Mouse (Mus musculus) MEL (cell line): Measurements from ENCODE around the gene Ano6. TPM values are rescaled to one million over a fixed set of nuclear protein-coding genes. Genes with fewer than 3 reads are reported as not detected.
A peak's percentile ranks its signal among the peaks of the same experiment; 100 is the strongest.

ENCODE experiments used
- DNase-seq: peaks from one replicate; pipeline ENCODE4 v3.0.0; 2011; ENCODE audit warnings: low read depth, low spot score
- H3K27ac ChIP-seq: 2 replicates; pipeline ENCODE4 v1.5.1; 2012; ENCODE audit warnings: low read depth, mild to moderate bottlenecking, control low read depth, low read length, moderate library complexity; ENCODE audit not compliant: control insufficient read depth
- H3K27me3 ChIP-seq, 2 experiments: fragments of 150-350 bp in 1 of 2; sonication (generic) in 1 of 2; 2 replicates each; pipeline ENCODE4 v1.6.1; 2012; ENCODE audit warnings: low read length in 2 of 2, mild to moderate bottlenecking in 2 of 2, improper control_type of control experiment in 1 of 2, moderate library complexity in 1 of 2; ENCODE audit not compliant: insufficient read depth in 2 of 2, control insufficient read depth in 1 of 2
- H3K36me3 ChIP-seq, 2 experiments: 2 replicates each; pipeline ENCODE4 v1.6.1; 2012 to 2014; ENCODE audit warnings: low read length in 2 of 2, improper control_type of control experiment in 1 of 2, inconsistent platforms in 1 of 2, mild to moderate bottlenecking in 1 of 2; ENCODE audit not compliant: insufficient read depth in 2 of 2, control insufficient read depth in 1 of 2
- H3K4me1 ChIP-seq, 2 experiments: fragments of 150-350 bp in 1 of 2; sonication (generic) in 1 of 2; 2 replicates each; pipeline ENCODE4 v1.6.1; 2012; ENCODE audit warnings: low read length in 2 of 2, improper control_type of control experiment in 1 of 2, mild to moderate bottlenecking in 1 of 2; ENCODE audit not compliant: insufficient read depth in 2 of 2, control insufficient read depth in 1 of 2
- H3K4me3 ChIP-seq, 2 experiments: fragments of 150-350 bp in 1 of 2; sonication (generic) in 1 of 2; 2 replicates each; pipeline ENCODE4 v1.5.1; 2012; ENCODE audit warnings: low read depth in 2 of 2, low read length in 2 of 2, mild to moderate bottlenecking in 2 of 2, moderate library complexity in 2 of 2, control low read depth in 1 of 2, improper control_type of control experiment in 1 of 2; ENCODE audit not compliant: control insufficient read depth in 1 of 2, insufficient read depth in 1 of 2
- H3K79me2 ChIP-seq: 2 replicates; pipeline ENCODE4 v1.6.1; 2012; ENCODE audit warnings: mild to moderate bottlenecking, low read length, moderate library complexity; ENCODE audit not compliant: control insufficient read depth, poor library complexity, insufficient read depth
- H3K9ac ChIP-seq: 2 replicates; pipeline ENCODE4 v1.6.1; 2012; ENCODE audit warnings: low read depth, mild to moderate bottlenecking, control low read depth, low read length, moderate library complexity; ENCODE audit not compliant: control insufficient read depth, poor library complexity, severe bottlenecking
- H3K9me3 ChIP-seq: fragments of 150-350 bp; sonication (generic); replicated peaks from 2 replicates; pipeline ENCODE4 v1.6.1; 2012; ENCODE audit warnings: mild to moderate bottlenecking, low read length, improper control_type of control experiment, moderate library complexity; ENCODE audit not compliant: insufficient read depth
- BHLHE40 ChIP-seq: IDR thresholded peaks from 2 replicates; pipeline ENCODE4 v1.6.1; 2012; ENCODE audit warnings: low read depth, mild to moderate bottlenecking, inconsistent platforms, low read length, improper control_type of control experiment, borderline replicate concordance
- GABPA ChIP-seq: IDR thresholded peaks from 2 replicates; pipeline ENCODE4 v1.6.1; 2012; ENCODE audit warnings: low read depth, mild to moderate bottlenecking, inconsistent platforms, low read length, improper control_type of control experiment, moderate library complexity
- NELFE ChIP-seq: IDR thresholded peaks from 2 replicates; pipeline ENCODE4 v1.6.1; 2011; ENCODE audit warnings: low read depth, low read length, improper control_type of control experiment
- POLR2A ChIP-seq, 2 experiments: IDR thresholded peaks; 2 replicates each; pipeline ENCODE4 v1.6.1; 2011 to 2012; ENCODE audit warnings: low read length in 2 of 2, mild to moderate bottlenecking in 2 of 2, control low read depth in 1 of 2, improper control_type of control experiment in 1 of 2, low read depth in 1 of 2, moderate library complexity in 1 of 2; ENCODE audit not compliant: control insufficient read depth in 1 of 2, insufficient read depth in 1 of 2, poor library complexity in 1 of 2
- TAL1 ChIP-seq: IDR thresholded peaks from 2 replicates; pipeline ENCODE4 v1.6.1; 2012; ENCODE audit warnings: mild to moderate bottlenecking, inconsistent platforms, low read length, moderate library complexity, mixed read lengths
- TBP ChIP-seq: IDR thresholded peaks from 2 replicates; pipeline ENCODE4 v1.8.0; 2011; ENCODE audit warnings: low read depth, low read length, improper control_type of control experiment
- polyA plus RNA-seq, 2 experiments: library from polyadenylated mRNA; stranded (reverse) in 1 of 2; unstranded in 1 of 2; fragments of >175 nt in 1 of 2; fragments of >200 nt in 1 of 2; gene quantifications; 2 replicates each; pipeline versions ENCODE4 v1.2.1 to v1.2.4; 2012; ENCODE audit warnings: low replicate concordance in 2 of 2, low read depth in 1 of 2; ENCODE audit not compliant: insufficient read length in 2 of 2, insufficient read depth in 1 of 2, missing spikeins in 1 of 2
- total RNA-seq: library from RNA; depleted of rRNA; stranded (reverse); fragments of 300-350 nt; gene quantifications from 2 replicates; pipeline ENCODE4 v1.2.3, GENCODE M21; 2012

Ano6 gene
- total and polyA plus RNA-seq, 3 experiments, result 54.8 to 66.6 (median 61.4) TPM

- Histone ChIP-seq H3K9me3 (no peaks in the 10 kb centered on the region), H3K4me3 (no peak overlapping the region), H3K4me1 (peaks cover 26 to 62% of the 10 kb centered on the region in 2 experiments), H3K27ac (peak overlapping the region; percentile 91), H3K9ac (no peak overlapping the region), H3K36me3 (peaks cover 17 to 76% of the 10 kb centered on the region in 2 experiments), H3K79me2 (peaks cover 84% of the 10 kb centered on the region), H3K27me3 (no peaks in the 10 kb centered on the region)
- peak; percentile 75 for DNase-seq
- TF ChIP-seq BHLHE40, result no peak
Measured at GRCm38 (mm10) chr15:95796062-95796461, 5.4 kb downstream of the Ano6 start.

GRCm38 (mm10) chr15:95797144-95797983 is 6.7 kb downstream of the Ano6 start:
- Histone ChIP-seq H3K4me3 (no peak overlapping the region), H3K27ac (peak overlapping the region; percentile 65), H3K79me2 (peaks cover 84% of the 10 kb centered on the region), H3K36me3 (peaks cover 17 to 89% of the 10 kb centered on the region in 2 experiments), H3K27me3 (no peaks in the 10 kb centered on the region), H3K9me3 (no peaks in the 10 kb centered on the region), H3K9ac (peak overlapping the region; percentile 7; the same call in 1 of the 2 replicates), H3K4me1 (peaks cover 26 to 73% of the 10 kb centered on the region in 2 experiments)
- peak; percentile 69; the same call in 1 of the 2 replicates for TF ChIP-seq TAL1
- no peak for TF ChIP-seq NELFE
- TF ChIP-seq POLR2A (IDR thresholded peaks at IDR 0.05; ENCODE audit: control insufficient read depth in 1 of 2, insufficient read depth in 1 of 2, low read depth in 1 of 2, low read length in 2 of 2, poor library complexity in 1 of 2), result peak in 1 of 2 experiments; percentile 36; a peak in 1 of 4 replicates
- 0 out of 2 replicates have a peak, but pooled peaks have one; percentile 38 for TF ChIP-seq TBP
- DNase-seq, result peak; percentile 78

- no peak overlapping the region for H3K9ac ChIP-seq
- peak overlapping the region; percentile 65 for H3K27ac ChIP-seq
- no peak for DNase-seq
- no peaks in the 10 kb centered on the region for H3K9me3 ChIP-seq
- TF ChIP-seq GABPA (no peak), POLR2A (IDR thresholded peaks at IDR 0.05; ENCODE audit: control insufficient read depth in 1 of 2, insufficient read depth in 1 of 2, low read depth in 1 of 2, low read length in 2 of 2, poor library complexity in 1 of 2) (0 out of 4 replicates have a peak, but pooled peaks of 1 of the 2 experiments have one; percentile 3), BHLHE40 (no peak)
- no peak overlapping the region for H3K4me3 ChIP-seq
- no peaks in the 10 kb centered on the region for H3K27me3 ChIP-seq
- peaks cover 14 to 95% of the 10 kb centered on the region in 2 experiments for H3K36me3 ChIP-seq
- H3K79me2 ChIP-seq, result peaks cover 85% of the 10 kb centered on the region
- peaks cover 27 to 82% of the 10 kb centered on the region in 2 experiments for H3K4me1 ChIP-seq
Measured at GRCm38 (mm10) chr15:95798266-95798665, 7.6 kb downstream of the Ano6 start.
